Mouse (Mus musculus) hindbrain, embryonic 11.5 days (tissue): ENCODE measurements around the gene Syvn1. TPM values are rescaled to one million over a fixed set of nuclear protein-coding genes. Genes with fewer than 3 reads are reported as not detected.

Experiments
- ATAC-seq: fragments of 200-750 bp; cut with Nextera tagmentation; 2 replicates; pipeline ENCODE4 v1.8.0; 2017; ENCODE audit warnings: mild to moderate bottlenecking, moderate TSS enrichment, moderate library complexity; ENCODE audit not compliant: low FRiP score
- DNase-seq: peaks from one replicate; pipeline ENCODE4 v3.0.0-alpha.2; 2015; ENCODE audit warnings: low spot score
- H3K27ac ChIP-seq: fragments of 300-500 bp; sonication (generic); 2 replicates; pipeline ENCODE4 v1.5.1; 2014; ENCODE audit warnings: mild to moderate bottlenecking, low read depth, low read length
- H3K27me3 ChIP-seq: fragments of 300-500 bp; sonication (generic); 2 replicates; pipeline ENCODE4 v1.6.1; 2014; ENCODE audit warnings: mild to moderate bottlenecking, low read length, moderate library complexity, mixed read lengths; ENCODE audit not compliant: control insufficient read depth, insufficient read depth
- H3K36me3 ChIP-seq: fragments of 300-500 bp; sonication (generic); 2 replicates; pipeline ENCODE4 v1.6.1; 2014; ENCODE audit warnings: mild to moderate bottlenecking, low read length, moderate library complexity, mixed read lengths; ENCODE audit not compliant: control insufficient read depth, insufficient read depth
- H3K4me1 ChIP-seq: fragments of 300-500 bp; sonication (generic); replicated peaks from 2 replicates; pipeline ENCODE4 v1.6.1; 2014; ENCODE audit warnings: low read length, mixed read lengths; ENCODE audit not compliant: control insufficient read depth, insufficient read depth
- H3K4me2 ChIP-seq: fragments of 300-500 bp; sonication (generic); replicated peaks from 2 replicates; pipeline ENCODE4 v1.6.1; 2014; ENCODE audit warnings: mild to moderate bottlenecking, low read depth, low read length
- H3K4me3 ChIP-seq: fragments of 300-500 bp; sonication (generic); 2 replicates; pipeline ENCODE4 v1.5.1; 2014; ENCODE audit warnings: low read depth, low read length
- H3K9ac ChIP-seq: fragments of 300-500 bp; sonication (generic); 2 replicates; pipeline ENCODE4 v1.6.1; 2014; ENCODE audit warnings: low read depth, low read length
- H3K9me3 ChIP-seq: fragments of 300-500 bp; sonication (generic); 2 replicates; pipeline ENCODE4 v1.6.1; 2016; ENCODE audit warnings: low read length; ENCODE audit not compliant: control insufficient read depth
- WGBS: fragments of 180-500 bp; shearing (Covaris S2); extraction: QIAGEN DNeasy Blood & Tissue Kit; methylation state at CpG from one replicate; pipeline ENCODE4 v1.1.7; 2014; 5-methylcytosine and 5-hydroxymethylcytosine counted together
- polyA plus RNA-seq: library from polyadenylated mRNA; unstranded; fragments of >200 nt; fragmentation: Nextera tagmentation; extraction: Ambion mirVana; gene quantifications from 2 replicates; pipeline ENCODE4 v1.2.1, GENCODE M21; 2014

The Syvn1 gene
- polyA plus RNA-seq, 1 experiment from 2014 or later = 27.1 TPM

- Histone ChIP-seq H3K9me3 (no peaks in the 10 kb centered on the region), H3K27me3 (no peaks in the 10 kb centered on the region), H3K4me1 (peaks cover 7% of the 10 kb centered on the region), H3K27ac (no peak overlapping the region), H3K9ac (no peak overlapping the region), H3K36me3 (0 out of 2 replicates have a peak, but pooled peaks cover 5% of the 10 kb centered on the region), H3K4me3 (no peak overlapping the region), H3K4me2 (no peak overlapping the region)
- 78% methylated on average over 4 of the region's 4 CpGs for WGBS
- ATAC-seq = no peak
- no peak for DNase-seq
These were observed 22.6 kb downstream of the Syvn1 start for GRCm38 (mm10) chr19:6068951-6069350.

- WGBS = 97% methylated on average over 10 of the region's 10 CpGs
- H3K9me3 ChIP-seq = no peaks in the 10 kb centered on the region
- H3K4me3 ChIP-seq = no peak overlapping the region
- H3K27ac ChIP-seq = no peak overlapping the region
- peaks cover 7% of the 10 kb centered on the region for H3K4me1 ChIP-seq
- H3K27me3 ChIP-seq = no peaks in the 10 kb centered on the region
- no peak overlapping the region for H3K9ac ChIP-seq
- 0 out of 2 replicates have a peak, but pooled peaks cover 5% of the 10 kb centered on the region for H3K36me3 ChIP-seq
- H3K4me2 ChIP-seq = no peak overlapping the region
- DNase-seq (no peak), ATAC-seq (no peak)
These were observed 23.5 kb downstream of the Syvn1 start for GRCm38 (mm10) chr19:6069851-6070250.

- H3K9ac ChIP-seq = no peak overlapping the region
- H3K9me3 ChIP-seq = no peaks in the 10 kb centered on the region
- 94% methylated on average over 31 of the region's 31 CpGs for WGBS
- DNase-seq (no peak), ATAC-seq (no peak)
- no peak overlapping the region for H3K4me2 ChIP-seq
- H3K27ac ChIP-seq = no peak overlapping the region
- H3K36me3 ChIP-seq = 0 out of 2 replicates have a peak, but pooled peaks cover 5% of the 10 kb centered on the region
- peaks cover 7% of the 10 kb centered on the region for H3K4me1 ChIP-seq
- H3K4me3 ChIP-seq = no peak overlapping the region
- H3K27me3 ChIP-seq = no peaks in the 10 kb centered on the region
These were observed 24.3 kb downstream of the Syvn1 start for GRCm38 (mm10) chr19:6070571-6071250.

- Histone ChIP-seq H3K4me3 (no peak overlapping the region), H3K4me2 (no peak overlapping the region), H3K36me3 (0 out of 2 replicates have a peak, but pooled peaks cover 5% of the 10 kb centered on the region), H3K4me1 (peaks cover 10% of the 10 kb centered on the region), H3K9me3 (no peaks in the 10 kb centered on the region), H3K27ac (no peak overlapping the region), H3K9ac (no peak overlapping the region), H3K27me3 (no peaks in the 10 kb centered on the region)
- DNase-seq = no peak
- ATAC-seq = no peak
- 94% methylated on average over 19 of the region's 19 CpGs for WGBS
These were observed 24.9 kb downstream of the Syvn1 start for GRCm38 (mm10) chr19:6071261-6071660.

- WGBS = 97% methylated on average over 5 of the region's 5 CpGs
- H3K4me1 ChIP-seq = peaks cover 5% of the 10 kb centered on the region; the same call in 1 of the 2 replicates
- DNase-seq (no peak), ATAC-seq (no peak)
- H3K9ac ChIP-seq = no peak overlapping the region
- no peaks in the 10 kb centered on the region for H3K27me3 ChIP-seq
- 0 out of 2 replicates have a peak, but pooled peaks cover 5% of the 10 kb centered on the region for H3K36me3 ChIP-seq
- H3K27ac ChIP-seq = no peak overlapping the region
- no peak overlapping the region for H3K4me2 ChIP-seq
- H3K9me3 ChIP-seq = no peaks in the 10 kb centered on the region
- no peak overlapping the region for H3K4me3 ChIP-seq
These were observed 27.5 kb downstream of the Syvn1 start for GRCm38 (mm10) chr19:6073889-6074288.

- Histone ChIP-seq H3K27ac (peak within 1 kb of the TSS; percentile 60; the same call in 1 of the 2 replicates), H3K4me3 (peak within 1 kb of the TSS; percentile 48), H3K9me3 (no peaks in the 10 kb centered on the region), H3K4me1 (peaks cover 5% of the 10 kb centered on the region; the same call in 1 of the 2 replicates), H3K27me3 (no peaks in the 10 kb centered on the region), H3K36me3 (no peaks in the 10 kb centered on the region), H3K9ac (peak within 1 kb of the TSS; percentile 60), H3K4me2 (peak within 1 kb of the TSS; percentile 83)
- WGBS = 1% methylated on average over 33 of the region's 33 CpGs
- DNase-seq = peak; percentile 88
- peak; percentile 80 for ATAC-seq
These were observed 30.4 kb downstream of the Syvn1 start, which contains the start of gene Vps51 for GRCm38 (mm10) chr19:6076564-6077393. TSS of gene Vps51 (minus strand) at chr19:6077231.

- Histone ChIP-seq H3K9ac (no peak within 1 kb of the TSS), H3K4me3 (no peak within 1 kb of the TSS), H3K4me1 (peaks cover 12% of the 10 kb centered on the region), H3K9me3 (no peaks in the 10 kb centered on the region), H3K27ac (no peak within 1 kb of the TSS), H3K27me3 (no peaks in the 10 kb centered on the region), H3K36me3 (no peaks in the 10 kb centered on the region), H3K4me2 (no peak within 1 kb of the TSS)
- ATAC-seq (no peak), DNase-seq (no peak)
- WGBS = 93% methylated on average over 12 of the region's 12 CpGs
These were observed 33.7 kb downstream of the Syvn1 start, which contains the start of gene Tmem262 for GRCm38 (mm10) chr19:6079983-6080480. TSS of gene Tmem262 (plus strand) at chr19:6080033.

GRCm38 (mm10) chr19:6082156-6082555 lies 35.8 kb downstream of the Syvn1 start, which contains the start of gene Gm28374:
TSS of gene Gm28374 (minus strand) at chr19:6082256.
- H3K27ac ChIP-seq = no peak within 1 kb of the TSS
- DNase-seq (no peak), ATAC-seq (no peak)
- no peaks in the 10 kb centered on the region for H3K36me3 ChIP-seq
- no peaks in the 10 kb centered on the region for H3K27me3 ChIP-seq
- H3K9me3 ChIP-seq = no peaks in the 10 kb centered on the region
- no peak within 1 kb of the TSS for H3K4me3 ChIP-seq
- no peak within 1 kb of the TSS for H3K9ac ChIP-seq
- no peak within 1 kb of the TSS for H3K4me2 ChIP-seq
- peaks cover 6% of the 10 kb centered on the region for H3K4me1 ChIP-seq
- WGBS = 90% methylated on average over 9 of the region's 9 CpGs
